Mouse (Mus musculus): Measurements from ENCODE around the gene Ifih1.

The Ifih1 gene

DNA sequence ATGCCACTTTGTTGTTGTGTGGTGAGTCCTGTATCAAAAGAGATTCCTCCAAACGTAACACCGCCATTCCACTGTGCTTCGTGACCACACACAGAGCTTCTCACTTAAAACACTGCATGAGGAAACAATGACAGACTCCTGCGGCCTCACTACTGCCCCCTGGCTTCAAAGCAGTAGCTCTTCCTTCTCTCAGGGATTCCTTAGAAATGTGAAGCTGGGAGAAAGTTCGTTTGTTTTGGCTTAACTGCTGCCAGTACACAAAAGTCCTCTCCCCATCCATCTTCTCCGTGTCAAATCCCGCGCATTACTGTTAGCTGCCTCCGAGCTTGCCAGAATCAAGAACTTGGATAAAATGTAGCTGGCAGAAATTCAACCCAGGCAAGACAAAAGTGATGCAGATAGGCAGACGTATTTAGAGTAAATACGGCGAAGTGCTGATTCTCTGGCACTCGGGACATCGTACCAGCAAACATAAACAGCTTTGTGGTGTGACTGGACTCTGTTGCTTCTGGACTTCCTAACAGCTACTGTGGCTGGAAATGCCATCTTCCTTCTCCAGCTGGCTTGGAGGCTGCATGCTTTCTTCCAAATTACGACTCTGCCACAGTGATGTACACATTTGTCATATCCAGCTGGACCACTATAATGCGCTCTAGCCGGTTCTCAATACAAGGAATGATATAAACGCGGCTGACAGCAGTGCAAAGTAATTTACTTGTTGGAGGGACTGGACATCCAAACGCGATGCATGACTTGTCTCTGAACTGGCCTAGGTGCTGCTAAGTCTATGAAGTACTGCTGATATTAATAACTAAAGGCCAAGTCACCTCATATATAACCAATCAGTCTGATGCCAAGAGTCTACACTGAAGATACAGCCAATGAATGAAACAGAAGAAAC lies 2.4 kb downstream of the Ifih1 start:
- in situ Hi-C loops (cut with MboI; ENCODE audit: low sequenced_read_pairs) = no loop called here

DNA sequence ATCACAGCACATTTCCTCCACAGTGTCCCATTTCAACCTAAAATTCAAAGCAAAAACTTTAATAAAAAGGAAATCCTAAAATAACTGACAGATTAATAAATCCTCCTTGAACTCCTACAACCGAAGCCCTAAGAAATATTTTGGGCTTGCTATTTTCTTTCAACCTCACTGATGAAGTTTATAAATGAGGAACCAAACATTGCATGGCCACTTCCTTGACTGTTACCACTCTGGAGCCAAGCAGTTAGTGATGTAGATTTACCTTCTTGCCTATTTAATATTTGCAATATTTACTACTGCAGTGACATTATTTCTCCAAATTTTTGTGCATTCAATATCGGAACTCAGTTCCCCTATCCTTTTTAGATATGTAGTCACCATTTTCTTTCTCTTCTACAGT lies 6.2 kb downstream of the Ifih1 start:
- in situ Hi-C loops (cut with MboI; ENCODE audit: low sequenced_read_pairs) = no loop called here

DNA sequence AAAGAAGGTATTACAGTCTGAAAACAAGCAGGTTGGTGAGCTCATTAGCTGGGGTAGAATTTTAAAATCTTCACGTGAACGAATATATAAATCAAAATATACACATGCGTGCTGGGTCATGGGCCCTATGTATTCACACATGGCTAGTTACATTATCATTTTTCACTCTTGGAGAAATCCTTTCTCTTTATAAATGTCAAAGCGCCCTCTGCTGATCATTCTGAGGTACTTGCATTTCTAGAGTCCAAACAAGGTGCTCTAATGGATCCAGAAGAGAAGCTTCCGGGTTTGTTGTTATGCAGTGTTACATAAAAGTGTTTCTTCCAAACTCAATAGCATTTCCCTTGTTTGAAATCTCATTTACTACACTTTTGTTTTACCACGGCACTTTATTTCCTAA lies 15.6 kb downstream of the Ifih1 start:
- in situ Hi-C loops (cut with MboI; ENCODE audit: low sequenced_read_pairs) = no loop called here

DNA sequence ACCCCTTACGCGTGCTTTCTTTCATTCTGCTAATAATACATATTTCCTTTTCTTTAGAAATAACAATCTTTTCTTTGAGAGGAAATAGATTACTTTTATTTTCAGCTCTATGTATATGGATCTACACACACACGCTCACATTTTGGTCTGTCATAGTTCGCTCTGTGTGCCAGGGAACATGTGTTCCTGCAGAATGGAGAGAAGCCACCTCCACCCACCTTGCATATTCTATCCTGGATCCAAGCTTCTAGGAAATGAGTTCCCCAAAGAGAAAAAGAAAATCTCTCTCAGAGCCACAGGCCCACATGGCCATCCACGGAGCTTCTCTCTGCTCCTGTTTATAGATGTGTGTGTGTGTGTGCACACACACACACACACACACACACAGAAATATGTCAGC lies 17.7 kb downstream of the Ifih1 start:
- in situ Hi-C loops (cut with MboI; ENCODE audit: low sequenced_read_pairs) = loop anchor here (10.0 kb wide), 2 partner anchors 164 to 294 kb away; no protein-coding TSS in a partner anchor

DNA sequence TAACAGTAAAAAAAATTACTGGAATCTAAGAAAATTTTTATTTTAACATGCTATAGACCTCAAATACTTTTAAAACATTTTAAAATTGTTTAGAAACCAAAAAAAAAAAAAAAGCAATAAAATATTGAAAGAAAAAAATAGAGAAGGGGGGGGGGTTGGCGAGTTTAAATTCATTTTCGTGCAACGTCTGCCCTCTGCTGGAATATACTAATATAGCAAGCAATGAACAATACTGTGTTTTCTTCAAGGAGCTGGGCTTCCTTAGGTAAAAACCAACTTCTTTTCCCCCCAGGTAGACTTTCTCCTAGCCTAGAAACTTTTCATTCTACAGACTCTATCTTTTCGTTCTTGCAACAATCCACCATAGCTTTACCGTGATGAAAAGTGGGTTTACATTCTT lies 18.3 kb downstream of the Ifih1 start:
- in situ Hi-C loops (cut with MboI; ENCODE audit: low sequenced_read_pairs) = loop anchor here (10.0 kb wide), 2 partner anchors 163 to 293 kb away; no protein-coding TSS in a partner anchor

DNA sequence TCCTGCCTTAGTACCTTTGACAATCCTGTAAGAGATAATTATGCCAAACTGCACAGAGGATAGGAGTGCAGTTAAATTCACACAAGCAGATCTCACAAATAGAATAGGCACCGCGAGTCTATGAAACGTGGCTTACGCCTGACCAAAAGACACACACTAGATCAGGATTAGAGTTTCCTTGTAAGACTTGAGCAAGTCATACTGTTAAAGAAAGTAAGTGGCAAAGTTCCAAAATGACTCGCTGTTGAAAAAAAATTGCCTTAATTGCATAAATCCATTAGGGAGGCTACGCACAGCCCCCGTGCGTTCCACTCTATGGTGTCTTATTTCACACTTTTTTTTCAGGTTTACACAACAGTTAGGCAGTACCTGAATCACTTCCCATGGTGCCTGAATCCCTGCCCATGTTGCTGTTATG lies 23.0 kb downstream of the Ifih1 start:
- in situ Hi-C loops (cut with MboI; ENCODE audit: low sequenced_read_pairs) = loop anchor here (10.0 to 25.0 kb wide), 3 partner anchors 158 to 636 kb away; no protein-coding TSS in a partner anchor

DNA sequence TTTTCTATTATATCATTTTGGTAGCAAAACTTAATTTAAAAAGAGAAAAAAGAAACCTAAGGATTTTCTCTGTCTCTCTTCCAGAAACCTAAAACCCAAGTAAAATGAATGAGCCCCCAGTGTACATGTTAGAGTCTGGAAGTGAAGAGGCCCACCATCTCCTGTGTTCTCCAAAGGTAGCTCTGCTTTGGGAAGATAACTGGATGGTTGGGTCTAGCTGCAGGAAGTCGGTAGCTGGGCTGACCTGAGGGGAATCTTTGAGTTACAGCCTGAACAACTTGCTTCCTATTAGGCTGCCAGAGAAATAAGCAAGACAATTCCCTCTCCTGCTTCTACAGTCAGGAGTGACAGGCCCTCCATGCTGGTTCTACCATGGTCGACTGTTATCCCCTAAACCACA lies 26.4 kb downstream of the Ifih1 start:
- in situ Hi-C loops (cut with MboI; ENCODE audit: low sequenced_read_pairs) = loop anchor here (10.0 to 25.0 kb wide), 3 partner anchors 155 to 632 kb away; no protein-coding TSS in a partner anchor

DNA sequence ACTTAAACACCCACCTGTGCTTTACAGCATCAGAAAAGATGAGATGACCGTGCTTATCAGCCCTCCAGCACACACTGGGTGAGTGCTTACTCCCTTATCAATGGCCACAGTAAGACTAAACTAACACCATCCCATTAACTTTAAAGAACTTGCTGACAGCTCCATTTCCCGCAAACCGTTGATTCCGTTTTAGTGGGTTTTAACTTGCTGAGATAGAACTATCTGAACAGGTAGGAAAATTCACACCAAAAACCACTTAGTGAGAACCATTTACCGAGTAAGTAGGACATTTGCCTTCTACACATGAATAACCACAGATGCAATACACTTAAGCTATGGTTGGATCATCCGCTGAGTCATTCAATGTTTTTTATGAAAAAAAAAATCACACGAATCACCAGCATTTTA lies 27.1 kb downstream of the Ifih1 start:
- in situ Hi-C loops (cut with MboI; ENCODE audit: low sequenced_read_pairs) = loop anchor here (25.0 kb wide), 1 partner anchor 632 kb away; no protein-coding TSS in a partner anchor

DNA sequence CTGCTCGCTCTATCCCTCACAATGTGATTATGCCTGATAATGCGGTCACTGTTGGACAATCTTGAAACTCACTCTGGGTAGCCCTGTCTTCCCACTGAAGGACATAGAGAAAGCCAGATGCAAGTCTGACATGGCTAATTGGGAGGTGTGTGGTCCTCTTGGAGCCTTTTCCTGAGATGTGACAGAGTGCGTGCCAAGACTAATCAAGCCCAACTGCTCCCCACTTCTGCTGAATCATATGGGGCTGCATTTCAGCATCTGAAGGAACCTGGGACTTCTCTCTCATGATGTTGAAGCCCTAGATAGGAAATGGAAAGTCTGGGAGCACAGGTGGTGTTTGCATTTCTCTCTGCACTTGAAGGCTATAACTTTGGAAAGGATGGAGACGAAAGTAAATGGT lies 32.9 kb downstream of the Ifih1 start:
- in situ Hi-C loops (cut with MboI; ENCODE audit: low sequenced_read_pairs) = loop anchor here (25.0 kb wide), 1 partner anchor 626 kb away; no protein-coding TSS in a partner anchor

DNA sequence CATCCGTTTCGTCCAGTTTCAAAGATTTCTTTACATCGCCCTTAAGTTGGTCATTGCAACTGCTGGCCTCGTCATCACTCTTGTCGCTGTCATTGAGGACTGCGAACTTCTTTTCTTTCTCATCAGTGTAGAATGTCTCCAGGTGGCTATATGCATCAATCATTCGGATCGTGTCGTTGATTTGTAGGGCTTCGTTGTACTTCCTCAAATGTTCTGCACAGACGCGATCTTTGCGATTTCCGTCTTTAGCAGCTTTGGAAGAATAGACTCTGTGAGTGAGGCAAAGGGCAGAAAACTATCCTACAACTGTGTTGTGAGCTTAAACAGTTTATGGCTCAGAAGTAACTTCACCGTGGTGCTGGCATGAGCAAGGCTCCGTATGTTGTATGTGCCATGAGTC lies 39.9 kb downstream of the Ifih1 start:
- in situ Hi-C loops (cut with MboI; ENCODE audit: low sequenced_read_pairs) = loop anchor here (25.0 kb wide), 1 partner anchor 619 kb away; no protein-coding TSS in a partner anchor

DNA sequence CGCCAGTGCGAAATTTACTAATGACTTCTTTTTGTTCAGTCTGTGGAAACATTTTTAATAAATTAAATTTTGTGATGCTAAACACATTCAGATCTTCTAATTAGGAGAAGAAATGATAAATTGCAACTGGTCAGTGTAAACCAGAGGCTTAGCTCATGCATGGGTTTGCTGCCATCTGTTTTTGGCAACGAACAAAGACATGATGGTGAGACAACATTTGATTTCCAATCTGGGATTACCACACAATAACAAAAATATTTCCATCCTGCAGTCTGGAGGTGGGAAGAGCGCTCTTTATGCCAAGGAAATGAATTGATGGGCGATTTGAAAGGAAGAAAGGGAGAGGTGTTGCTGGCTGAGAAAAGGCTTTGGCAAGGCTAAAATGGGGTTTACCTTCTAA lies 42.5 kb downstream of the Ifih1 start:
- in situ Hi-C loops (cut with MboI; ENCODE audit: low sequenced_read_pairs) = loop anchor here (25.0 kb wide), 1 partner anchor 616 kb away; no protein-coding TSS in a partner anchor

DNA sequence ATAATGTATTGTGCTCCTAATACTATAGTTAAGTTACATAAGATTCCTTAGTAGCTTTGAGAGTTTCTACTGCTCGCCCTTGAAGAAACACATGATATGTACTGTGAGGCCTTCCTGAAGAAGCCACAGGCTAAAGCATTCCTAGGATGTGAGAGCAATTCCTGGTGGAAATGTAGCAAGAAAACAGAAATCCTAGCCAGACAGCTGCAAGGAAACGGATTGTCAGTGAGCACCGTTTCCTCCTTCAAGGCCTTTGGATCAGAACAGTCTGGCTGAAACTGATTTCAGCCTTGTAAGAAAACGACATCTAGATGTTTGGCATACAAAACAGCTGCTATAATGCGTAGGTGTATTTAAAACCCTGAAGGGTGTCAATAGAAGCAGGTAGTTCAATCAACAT lies 49.5 kb downstream of the Ifih1 start:
- in situ Hi-C loops (cut with MboI; ENCODE audit: low sequenced_read_pairs) = no loop called here

DNA sequence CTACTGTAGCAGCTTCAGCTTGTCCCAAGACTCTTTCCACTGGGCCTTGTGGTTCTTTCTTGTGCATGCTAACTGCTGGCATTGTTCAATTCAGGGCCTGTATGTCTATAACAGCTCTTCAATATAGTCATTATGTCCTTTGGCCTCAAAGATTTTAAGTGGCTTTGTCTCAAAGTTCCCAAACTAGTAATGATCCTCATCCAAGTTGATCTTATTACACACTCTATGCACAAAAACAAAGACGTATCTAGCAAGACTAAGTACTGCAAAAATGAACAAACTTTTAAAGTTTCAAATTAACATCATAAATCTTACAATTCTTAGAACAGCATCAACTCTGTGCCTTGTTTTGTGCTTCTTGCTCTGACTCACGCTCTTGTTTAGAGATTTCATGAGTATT lies 51.6 kb downstream of the Ifih1 start:
- in situ Hi-C loops (cut with MboI; ENCODE audit: low sequenced_read_pairs) = no loop called here

DNA sequence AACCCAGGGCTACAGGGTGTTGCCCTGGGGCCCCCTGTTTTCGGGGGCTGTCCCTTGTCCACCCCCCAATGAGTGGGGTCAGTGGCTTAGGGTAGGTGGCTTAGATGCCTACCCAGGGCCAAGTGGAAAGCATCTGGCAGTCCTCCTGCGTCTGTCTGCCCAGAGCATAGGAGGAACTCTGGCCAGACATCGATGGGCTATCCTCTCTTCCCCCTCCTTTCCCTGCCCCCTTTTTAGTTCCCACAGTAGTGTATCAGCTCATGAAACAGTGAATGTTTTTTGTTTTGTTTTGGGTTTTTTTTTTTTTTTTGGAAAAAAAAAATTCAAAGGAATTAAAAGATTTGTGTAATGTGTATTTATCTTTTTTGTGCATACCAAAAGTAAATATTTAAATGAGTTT lies 54.5 kb downstream of the Ifih1 start:
- in situ Hi-C loops (cut with MboI; ENCODE audit: low sequenced_read_pairs) = no loop called here

DNA sequence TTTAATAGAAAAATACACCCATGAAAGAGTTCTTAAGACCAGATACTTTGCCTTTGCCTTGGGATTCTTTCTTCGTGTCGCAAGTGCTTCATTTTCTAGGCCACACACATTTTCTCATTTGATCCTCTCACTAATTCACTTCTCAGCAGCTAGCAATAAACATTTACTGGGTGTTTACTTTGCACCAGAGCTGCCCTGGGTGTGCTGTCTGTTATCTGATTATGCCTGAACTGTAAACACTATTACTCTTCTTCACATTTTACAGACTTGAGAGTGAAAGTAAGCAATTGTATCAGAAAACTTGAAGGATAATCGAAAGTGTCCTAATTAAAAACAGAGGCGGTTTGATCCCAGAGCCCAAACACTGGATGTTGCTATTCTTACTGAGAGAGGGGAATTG lies 56.7 kb downstream of the Ifih1 start:
- in situ Hi-C loops (cut with MboI; ENCODE audit: low sequenced_read_pairs) = no loop called here

DNA sequence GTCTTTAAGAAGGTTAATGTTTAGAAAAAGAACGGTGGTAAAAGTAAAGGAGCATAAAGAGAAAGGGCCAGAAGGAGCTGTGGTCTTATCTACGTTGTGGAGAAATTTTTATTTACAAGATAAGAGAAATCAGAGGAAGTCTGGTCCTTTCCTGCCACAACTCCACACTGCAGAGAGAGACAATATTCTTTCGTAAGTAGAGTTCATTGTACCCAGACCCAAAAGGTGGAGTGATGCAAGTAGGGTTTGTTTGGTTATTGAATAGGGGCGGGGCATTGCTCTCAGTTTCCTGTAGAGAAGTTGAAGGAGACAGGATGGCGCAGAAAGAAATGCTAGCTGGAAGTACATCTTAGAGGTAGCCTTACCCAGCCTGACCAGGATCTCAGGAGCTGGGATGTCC lies 60.3 kb downstream of the Ifih1 start:
- in situ Hi-C loops (cut with MboI; ENCODE audit: low sequenced_read_pairs) = no loop called here

DNA sequence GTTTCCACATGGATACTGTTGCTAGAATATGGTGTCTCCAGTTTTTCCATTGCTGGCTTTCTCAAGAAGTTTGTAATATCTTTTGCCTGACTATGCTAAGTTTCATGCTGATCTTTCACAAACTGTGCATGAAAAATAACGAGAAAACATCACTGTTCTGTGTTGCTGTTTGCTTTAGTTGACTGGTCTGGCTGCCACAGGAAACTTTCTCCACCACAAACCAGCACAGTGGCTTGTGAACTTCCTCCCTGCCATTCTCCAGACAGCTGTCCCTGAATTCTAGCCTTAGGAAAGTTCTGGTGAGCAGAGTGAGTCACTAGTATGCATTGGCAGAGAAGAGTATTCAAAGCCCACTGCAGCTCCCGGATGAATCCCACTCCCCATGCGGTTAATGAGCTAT lies 71.1 kb downstream of the Ifih1 start:
- in situ Hi-C loops (cut with MboI; ENCODE audit: low sequenced_read_pairs) = no loop called here

DNA sequence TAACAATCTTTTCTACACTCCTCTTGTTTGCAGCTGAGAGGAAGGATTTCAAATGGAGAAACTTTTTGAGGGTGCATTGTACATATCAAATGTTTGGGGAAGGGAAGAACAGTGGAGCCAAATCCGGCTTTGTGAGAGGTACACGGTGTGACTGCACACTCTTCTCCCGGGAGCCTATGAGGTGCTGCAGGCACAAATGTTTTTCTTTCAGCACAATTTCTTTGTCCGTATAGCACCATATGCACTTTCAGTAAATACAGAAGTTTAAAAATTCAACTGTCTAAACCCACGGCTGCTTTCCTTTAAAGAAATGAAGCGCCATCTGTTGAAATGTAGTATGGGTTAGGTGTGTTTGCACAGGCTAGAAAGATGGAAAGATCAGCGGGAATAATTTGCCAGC lies 71.8 kb downstream of the Ifih1 start:
- in situ Hi-C loops (cut with MboI; ENCODE audit: low sequenced_read_pairs) = no loop called here

DNA sequence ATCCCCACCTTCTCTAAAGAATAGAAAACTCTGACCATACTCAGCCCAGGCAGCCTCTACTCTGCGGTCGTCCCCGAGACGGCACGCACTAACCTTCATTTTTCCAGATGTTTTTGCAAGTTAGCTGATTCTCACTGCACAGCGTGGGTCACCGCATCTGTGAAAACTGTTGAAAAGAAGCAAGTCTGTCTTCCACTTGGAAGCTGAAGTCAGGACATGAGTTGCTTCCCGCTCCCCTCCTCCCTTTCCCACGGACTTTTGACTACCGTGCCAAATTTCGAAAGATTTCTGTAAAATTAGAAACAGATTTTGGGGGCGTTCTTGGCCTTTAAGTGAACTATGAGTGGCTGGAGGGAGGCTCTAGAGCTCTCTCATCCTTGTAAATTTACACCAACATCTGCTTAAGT lies 72.3 kb downstream of the Ifih1 start, which contains the start of gene Fap:
TSS of gene Fap (minus strand) at position 323 of the 407 bp plus-strand sequence.
- in situ Hi-C loops (cut with MboI; ENCODE audit: low sequenced_read_pairs) = no loop called here

DNA sequence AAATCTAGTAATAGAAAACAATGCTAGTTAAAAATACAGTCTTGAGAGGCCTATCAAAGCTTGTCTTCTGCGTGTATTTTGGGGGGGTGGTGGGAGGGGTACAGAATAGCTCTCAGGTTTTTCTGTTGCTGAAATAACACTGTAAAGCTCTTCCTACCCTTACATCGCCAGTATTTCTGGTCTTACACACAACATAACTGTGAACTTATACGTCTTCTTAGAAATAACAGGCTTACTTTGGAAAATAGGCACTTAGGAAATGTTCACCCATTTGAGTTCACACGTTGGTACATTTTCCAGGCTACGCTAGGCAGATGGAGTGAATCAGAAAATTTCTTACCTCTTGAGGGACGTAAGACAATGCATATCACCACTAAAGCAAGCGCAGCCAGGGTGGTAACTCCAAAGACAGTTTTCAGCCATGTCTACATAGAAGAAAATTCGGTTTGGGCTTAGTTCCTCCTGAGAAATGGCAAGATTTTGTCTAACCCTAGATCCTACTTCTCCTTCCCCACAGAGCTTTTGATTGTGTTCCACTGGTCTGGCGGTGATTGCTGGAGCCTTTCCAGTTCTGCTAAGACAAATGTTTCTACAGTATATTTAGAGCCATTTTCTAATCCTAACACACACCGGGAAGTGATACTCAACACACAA lies 72.8 kb downstream of the Ifih1 start:
- in situ Hi-C loops (cut with MboI; ENCODE audit: low sequenced_read_pairs) = no loop called here

DNA sequence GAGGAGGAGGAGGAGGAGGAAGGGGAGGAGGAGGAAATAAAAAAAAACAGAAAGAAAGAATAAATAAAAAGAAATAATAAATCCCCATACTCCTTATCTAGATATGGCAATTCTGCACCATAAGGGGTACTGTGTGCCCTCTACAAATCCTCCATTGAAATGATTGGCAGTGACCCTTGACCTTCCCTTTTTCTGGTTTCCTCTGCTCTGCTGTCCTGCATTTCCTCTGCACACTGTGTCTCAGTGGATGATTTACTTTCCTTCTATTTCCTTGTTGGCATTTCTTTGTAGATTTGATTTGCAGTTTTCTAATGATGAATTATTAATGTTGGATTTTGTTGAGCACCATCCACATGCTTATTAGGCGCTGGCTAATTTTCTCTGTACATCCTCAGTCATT lies 81.4 kb downstream of the Ifih1 start:
- in situ Hi-C loops (cut with MboI; ENCODE audit: low sequenced_read_pairs) = no loop called here

Measured in CH12F3 (cell line).